Mouse (Mus musculus) lung, adult 10 weeks (tissue): ENCODE measurements around the gene Eda. TPM values are rescaled to one million over a fixed set of nuclear protein-coding genes. Genes with fewer than 3 reads are reported as not detected.

Source experiments
- polyA plus RNA-seq: library from polyadenylated mRNA; stranded (reverse); fragments of 350-450 nt; fragmentation: Illumina TruSeq; extraction: RNeasy Lipid Tissue Mini Kit (QIAGEN cat#74804); gene quantifications from one replicate; pipeline ENCODE4 v1.2.3, GENCODE M21; 2014; ENCODE audit warnings: low read depth, low replicate concordance; ENCODE audit not compliant: insufficient read depth

Eda gene
- polyA plus RNA-seq: 0.86 TPM

DNA sequence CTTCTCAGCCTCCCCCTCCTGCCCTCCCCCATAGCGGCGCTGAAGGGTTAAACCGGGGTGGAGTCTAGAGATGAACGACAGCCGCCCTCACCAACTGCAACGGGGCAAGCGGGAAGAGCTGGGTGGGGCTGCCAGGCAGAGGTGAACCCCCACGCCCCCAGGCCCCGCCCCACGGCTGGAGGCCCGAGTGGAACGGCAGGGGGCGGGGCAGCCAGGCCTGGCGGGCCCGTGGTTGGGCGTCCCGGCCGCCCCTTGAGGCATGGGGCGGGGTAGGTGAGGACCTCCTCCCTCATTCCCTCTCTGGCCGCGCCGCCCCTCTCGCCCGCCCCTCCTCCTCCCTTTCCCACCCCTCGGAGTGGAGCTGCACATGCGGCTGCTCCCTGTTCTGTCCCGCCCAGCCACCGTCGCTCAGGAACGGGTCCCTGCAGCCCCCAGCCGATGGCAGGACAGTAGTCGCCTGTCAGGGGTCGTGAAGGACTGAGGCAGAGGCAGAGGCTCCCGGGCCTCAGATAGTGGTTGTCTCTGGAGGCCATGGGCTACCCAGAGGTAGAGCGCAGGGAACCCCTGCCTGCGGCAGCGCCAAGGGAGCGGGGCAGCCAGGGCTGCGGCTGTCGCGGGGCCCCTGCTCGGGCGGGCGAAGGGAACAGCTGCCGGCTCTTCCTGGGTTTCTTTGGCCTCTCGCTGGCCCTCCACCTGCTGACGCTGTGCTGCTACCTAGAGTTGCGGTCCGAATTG is at the start of gene Eda:
Eda (plus strand) TSS at position 357 of the 735 bp plus-strand sequence.

DNA sequence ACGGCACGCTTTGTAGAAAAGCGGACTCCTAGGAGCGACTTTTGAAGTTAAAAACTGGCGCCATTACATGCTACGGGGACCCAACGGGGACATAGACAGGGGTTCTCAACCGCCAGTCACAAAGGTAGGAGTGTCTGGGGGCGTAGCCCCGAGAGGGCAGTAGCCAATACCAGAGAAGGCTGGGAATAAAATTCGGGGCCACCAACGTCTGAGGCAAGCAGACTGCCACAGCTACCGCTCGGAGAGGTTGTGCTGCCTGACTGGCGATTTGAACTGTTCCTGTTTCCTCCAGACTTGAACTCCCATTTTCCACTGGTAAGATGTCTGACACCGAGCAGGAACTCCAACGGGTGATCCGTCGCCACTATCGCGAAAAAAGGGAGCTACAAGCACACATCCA is 453.3 kb downstream of the Eda start, which contains the start of gene Otud6a:
Otud6a (plus strand) TSS at position 321 of the 400 bp plus-strand sequence.

GRCm38 (mm10) chrX:100442617-100443016 is 467.2 kb downstream of the Eda start, which contains the start of gene Awat2:
Awat2 (minus strand) TSS chrX:100442717.

Other genes starting within 250 kb of the Eda start
- 1.2 TPM for gene Tmem28, start 154.6 kb upstream of the Eda start, polyA plus RNA-seq